ENCODE assay signal across 8 mouse cellular contexts in genomic region chr7:58749904-58750612, GRCm38 (mm10).
DNase-seq lines count a peak whose midpoint lies in the region; ATAC-seq lines count a peak whose summit lies in the region.

No protein-coding gene starts in this region.

- DNase-seq in gastrocnemius, adult 18-20 months (ENCODE audit: low spot score), result peak; percentile 20
- DNase-seq in gastrocnemius, postnatal 4 days (ENCODE audit: low spot score in 2 of 2), result no peak
- peak; percentile 72 for DNase-seq in 3134 (ENCODE audit: extremely low read depth, insufficient read length, low spot score)
- peak; percentile 54 for DNase-seq in adrenal gland, postnatal 10 days
- no peak for DNase-seq in layer of hippocampus, postnatal 10 days (ENCODE audit: low spot score in 2 of 2)
- DNase-seq in cerebellum, adult 18-20 months, result no peak
- DNase-seq in gastrocnemius, postnatal 25 days, result no peak

- peak; percentile 94 for ATAC-seq in megakaryocyte progenitor cell, adult 5-6 weeks (replicated peaks; ENCODE audit: poor library complexity)

Comparison
In these comparisons a context has a peak if more than half of its experiments do, and no peak if none do; other contexts are left out.
1. DNase-seq: peak in gastrocnemius, adult 18-20 months (single experiment), 3134 (single experiment) and adrenal gland, postnatal 10 days (single experiment); none in gastrocnemius, postnatal 4 days (0 of 2), layer of hippocampus, postnatal 10 days (0 of 2), cerebellum, adult 18-20 months (0 of 2) and gastrocnemius, postnatal 25 days (single experiment).